Mouse (Mus musculus) E14TG2a.4 (cell line): Measurements from ENCODE around the gene Preb.

ENCODE experiments used
- CTCF ChIP-seq: conservative IDR thresholded peaks from 2 replicates; pipeline ENCODE4 v1.5.1; 2014; ENCODE audit warnings: low read length
- NANOG ChIP-seq: IDR thresholded peaks from 2 replicates; pipeline ENCODE4 v1.6.1; 2014; ENCODE audit warnings: borderline replicate concordance, low read length, mixed read lengths
- POU5F1 ChIP-seq: IDR thresholded peaks from 2 replicates; pipeline ENCODE4 v1.6.1; 2014; ENCODE audit warnings: low read length, borderline replicate concordance

DNA sequence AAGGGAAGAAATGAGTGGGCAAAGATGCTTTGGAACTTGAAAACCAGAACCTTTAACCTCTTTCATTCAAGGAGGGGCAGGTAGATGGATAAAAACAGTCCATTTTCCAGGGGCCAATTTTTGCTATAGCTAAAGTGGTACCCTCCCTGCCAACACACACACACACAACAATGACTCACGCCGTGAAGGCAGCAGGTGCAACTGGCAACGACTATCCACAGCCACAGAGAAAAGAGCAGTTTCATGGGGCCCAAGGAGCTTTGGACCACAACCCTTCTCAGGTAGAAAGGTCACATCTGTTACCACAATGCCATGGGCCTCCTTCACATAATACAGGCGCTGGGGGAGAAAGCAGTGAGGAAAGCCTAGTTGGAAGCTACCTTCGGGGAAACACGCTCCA is 4.4 kb downstream of the Preb start:
- TF ChIP-seq CTCF (no peak), POU5F1 (no peak), NANOG (no peak)
